Mouse (Mus musculus) myocyte (in vitro differentiated cells): ENCODE measurements around the gene Camkmt. TPM values are rescaled to one million over a fixed set of nuclear protein-coding genes. Genes with fewer than 3 reads are reported as not detected.

Source experiments
- H3K27me3 ChIP-seq: one replicate; pipeline ENCODE4 v1.6.1; 2011; ENCODE audit not compliant: control insufficient read depth, insufficient read depth, insufficient read length
- H3K36me3 ChIP-seq: one replicate; pipeline ENCODE4 v1.6.1; 2011; ENCODE audit not compliant: control insufficient read depth, insufficient read depth
- H3K4me2 ChIP-seq: one replicate; pipeline ENCODE4 v1.6.1; 2011; ENCODE audit warnings: low read depth, control low read depth
- H3K4me3 ChIP-seq: one replicate; pipeline ENCODE4 v1.5.1; 2011; ENCODE audit warnings: mild to moderate bottlenecking, control low read depth, moderate library complexity
- H3K79me2 ChIP-seq: one replicate; pipeline ENCODE4 v1.6.1; 2011; ENCODE audit not compliant: control insufficient read depth, insufficient read depth
- H3ac ChIP-seq: one replicate; pipeline ENCODE4 v1.6.1; 2011; ENCODE audit not compliant: control insufficient read depth, insufficient read length
- CEBPB ChIP-seq: IDR thresholded peaks from 2 replicates; pipeline ENCODE4 v1.6.1; 2011; ENCODE audit warnings: mild to moderate bottlenecking, moderate library complexity; ENCODE audit not compliant: poor library complexity, insufficient read depth, severe bottlenecking
- E2F4 ChIP-seq: IDR thresholded peaks from one replicate; pipeline ENCODE4 v1.6.1; 2011; ENCODE audit warnings: mild to moderate bottlenecking, control low read depth, moderate library complexity; ENCODE audit not compliant: insufficient read depth
- MAX ChIP-seq: IDR thresholded peaks from one replicate; pipeline ENCODE4 v1.6.1; 2011; ENCODE audit warnings: low read depth, mild to moderate bottlenecking, control low read depth
- MYOD1 ChIP-seq, 3 experiments: IDR thresholded peaks; one replicate each; pipeline ENCODE4 v1.6.1; 2011; ENCODE audit warnings: control low read depth in 2 of 3, low read depth in 2 of 3, mild to moderate bottlenecking in 2 of 3, moderate library complexity in 1 of 3; ENCODE audit not compliant: insufficient read length in 2 of 3, control insufficient read depth in 1 of 3
- MYOG ChIP-seq, 3 experiments: IDR thresholded peaks; one replicate each; pipeline ENCODE4 v1.6.1; 2011; ENCODE audit warnings: control low read depth in 2 of 3, low read depth in 2 of 3, mild to moderate bottlenecking in 2 of 3; ENCODE audit not compliant: insufficient read length in 2 of 3, control insufficient read depth in 1 of 3, insufficient read depth in 1 of 3
- POLR2A ChIP-seq: IDR thresholded peaks from one replicate; pipeline ENCODE4 v1.6.1; 2011; ENCODE audit warnings: low read depth, mild to moderate bottlenecking, control low read depth, moderate library complexity; ENCODE audit not compliant: insufficient read length
- POLR2AphosphoS2 ChIP-seq: IDR thresholded peaks from one replicate; pipeline ENCODE4 v1.6.1; 2011; ENCODE audit warnings: low read depth, control low read depth; ENCODE audit not compliant: insufficient read length
- REST ChIP-seq: IDR thresholded peaks from one replicate; pipeline ENCODE4 v1.6.1; 2011; ENCODE audit warnings: mild to moderate bottlenecking, control low read depth, moderate library complexity; ENCODE audit not compliant: insufficient read depth, insufficient read length
- SRF ChIP-seq: IDR thresholded peaks from one replicate; pipeline ENCODE4 v1.6.1; 2011; ENCODE audit warnings: low read depth; ENCODE audit not compliant: control insufficient read depth, insufficient read length
- TCF12 ChIP-seq: IDR thresholded peaks from one replicate; pipeline ENCODE4 v1.6.1; 2011; ENCODE audit warnings: mild to moderate bottlenecking, control low read depth; ENCODE audit not compliant: poor library complexity, insufficient read depth, severe bottlenecking
- TCF3 ChIP-seq: IDR thresholded peaks from one replicate; pipeline ENCODE4 v1.6.1; 2011; ENCODE audit warnings: low read depth, control low read depth; ENCODE audit not compliant: insufficient read length
- USF1 ChIP-seq: IDR thresholded peaks from one replicate; pipeline ENCODE4 v1.6.1; 2011; ENCODE audit warnings: low read depth, mild to moderate bottlenecking, control low read depth, moderate library complexity
- polyA plus RNA-seq: library from polyadenylated mRNA; unstranded; fragments of >200 nt; fragmentation: generic; extraction: Trizol; gene quantifications from one replicate; pipeline ENCODE4 v1.2.1, GENCODE M21; 2012; ENCODE audit warnings: missing spikeins

Gene Camkmt
- polyA plus RNA-seq, 1 experiment: 1.4 TPM

DNA sequence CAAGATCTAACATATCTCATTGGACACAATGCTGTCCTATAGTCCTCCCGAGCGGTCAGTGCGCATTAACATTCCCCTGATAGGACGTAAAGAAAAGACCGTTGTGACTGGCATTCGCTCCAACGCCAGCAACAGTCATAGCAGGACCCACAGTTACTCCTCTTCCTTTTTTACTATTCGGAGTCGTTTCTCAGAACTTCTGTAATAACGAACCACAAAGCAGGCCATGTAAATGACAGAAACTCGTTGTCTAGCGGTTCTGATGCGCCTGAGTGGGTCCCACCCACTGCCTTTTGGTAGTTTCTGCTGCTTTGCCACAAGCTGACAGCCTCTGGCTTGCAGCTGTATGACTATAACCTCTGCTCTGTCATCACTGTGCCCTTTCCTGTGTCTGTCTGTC, 253.1 kb downstream of the Camkmt start:
- Histone ChIP-seq H3K4me3 (no peak overlapping the region), H3K36me3 (no peaks in the 10 kb centered on the region), H3K27me3 (no peaks in the 10 kb centered on the region), H3ac (no peak overlapping the region), H3K79me2 (no peaks in the 10 kb centered on the region), H3K4me2 (no peak overlapping the region)
- TF ChIP-seq MAX: no peak
- no peak for TF ChIP-seq CEBPB
- no peak for TF ChIP-seq TCF12
- no peak for TF ChIP-seq REST
- no peak for TF ChIP-seq POLR2A
- TF ChIP-seq SRF: no peak
- no peak for TF ChIP-seq E2F4
- no peak for TF ChIP-seq TCF3
- TF ChIP-seq MYOD1 (IDR thresholded peaks at IDR 0.05; ENCODE audit: control insufficient read depth in 1 of 3, insufficient read length in 2 of 3, low read depth in 2 of 3): no peak

DNA sequence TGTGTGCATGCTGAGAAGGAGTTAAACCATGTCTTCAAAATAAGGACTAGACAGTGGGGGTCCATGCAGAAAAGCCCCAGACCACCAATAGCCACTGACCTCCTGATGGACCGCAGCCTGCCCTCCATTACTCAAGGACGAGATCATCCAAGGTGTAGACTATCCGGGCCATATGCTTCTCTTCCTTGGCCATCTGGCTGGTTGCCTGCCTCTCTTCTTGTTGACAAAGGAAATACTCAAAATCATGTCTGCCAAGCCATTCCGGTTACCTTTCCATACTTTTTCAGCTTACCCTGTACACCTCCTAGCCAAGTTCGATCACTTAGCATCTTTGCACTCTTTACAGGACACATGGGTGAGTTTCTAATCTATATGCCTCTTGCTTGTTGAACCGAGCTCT, 256.3 kb downstream of the Camkmt start:
- H3K79me2 ChIP-seq: no peaks in the 10 kb centered on the region
- no peak overlapping the region for H3K4me2 ChIP-seq
- H3K36me3 ChIP-seq: no peaks in the 10 kb centered on the region
- H3K4me3 ChIP-seq: no peak overlapping the region
- no peak overlapping the region for H3ac ChIP-seq
- no peak for TF ChIP-seq MYOG (IDR thresholded peaks at IDR 0.05; ENCODE audit: control insufficient read depth in 1 of 3, insufficient read depth in 1 of 3, insufficient read length in 2 of 3, low read depth in 2 of 3)
- TF ChIP-seq POLR2A: no peak
- TF ChIP-seq MYOD1 (IDR thresholded peaks at IDR 0.05; ENCODE audit: control insufficient read depth in 1 of 3, insufficient read length in 2 of 3, low read depth in 2 of 3): no peak
- TF ChIP-seq POLR2AphosphoS2: no peak
- no peak for TF ChIP-seq E2F4
- no peak for TF ChIP-seq REST
- no peak for TF ChIP-seq CEBPB
- no peak for TF ChIP-seq MAX
- H3K27me3 ChIP-seq: no peaks in the 10 kb centered on the region

DNA sequence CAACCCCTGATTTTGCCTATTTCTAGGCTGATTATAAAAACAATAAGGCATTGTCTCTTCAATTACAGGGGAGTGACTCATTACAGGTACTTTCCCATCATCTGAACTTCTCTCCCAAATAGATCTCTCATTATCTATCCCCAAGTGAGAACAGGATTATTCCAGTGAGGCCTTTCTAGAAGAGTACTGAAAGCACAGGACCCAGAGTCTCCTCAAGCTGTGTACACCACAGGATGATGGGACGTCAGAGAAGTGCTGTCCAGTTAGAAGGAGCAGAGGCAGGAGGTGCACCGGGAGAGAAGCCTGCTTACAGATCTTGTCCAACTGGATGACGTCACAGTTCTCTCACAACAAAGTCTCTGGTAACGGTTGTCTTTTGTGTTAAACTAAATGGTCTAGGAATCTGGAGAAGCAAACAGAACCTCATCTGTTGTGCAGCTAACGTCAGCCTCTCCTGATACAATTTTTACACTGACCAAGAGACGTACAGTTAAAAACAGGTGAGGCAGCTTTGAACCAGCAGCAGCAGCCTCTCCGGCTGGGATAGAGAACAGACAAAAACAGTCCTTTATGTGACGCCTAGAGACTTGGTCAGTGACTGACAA, 259.1 kb downstream of the Camkmt start:
- H3K36me3 ChIP-seq: no peaks in the 10 kb centered on the region
- TF ChIP-seq REST (no peak), TCF3 (no peak), POLR2A (no peak), MAX (no peak), USF1 (no peak), MYOG (IDR thresholded peaks at IDR 0.05; ENCODE audit: control insufficient read depth in 1 of 3, insufficient read depth in 1 of 3, insufficient read length in 2 of 3, low read depth in 2 of 3) (no peak), POLR2AphosphoS2 (no peak), MYOD1 (IDR thresholded peaks at IDR 0.05; ENCODE audit: control insufficient read depth in 1 of 3, insufficient read length in 2 of 3, low read depth in 2 of 3) (no peak), TCF12 (no peak), SRF (no peak), E2F4 (no peak)

DNA sequence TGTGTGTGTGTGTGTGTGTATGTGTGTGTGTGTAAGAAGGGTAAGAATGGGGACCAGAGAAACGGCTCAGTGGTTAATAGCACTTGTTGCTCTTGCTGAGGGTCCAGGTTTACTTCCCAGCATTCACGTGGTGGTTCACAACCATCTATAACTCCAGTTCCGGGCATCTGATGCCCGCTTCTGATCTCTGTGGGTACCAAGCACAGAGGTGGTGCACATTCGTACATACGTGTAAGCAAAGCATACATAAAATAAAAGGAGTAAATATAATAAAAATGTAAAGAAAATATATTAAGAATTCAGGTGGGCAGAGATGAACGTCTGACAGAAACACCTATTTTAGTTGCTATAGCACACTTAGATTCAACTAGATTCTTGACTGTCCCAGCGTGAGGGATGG, 260.9 kb downstream of the Camkmt start:
- H3K4me3 ChIP-seq: no peak overlapping the region
- no peak overlapping the region for H3ac ChIP-seq
- H3K36me3 ChIP-seq: no peaks in the 10 kb centered on the region
- H3K79me2 ChIP-seq: no peaks in the 10 kb centered on the region
- no peak overlapping the region for H3K4me2 ChIP-seq
- no peaks in the 10 kb centered on the region for H3K27me3 ChIP-seq
- TF ChIP-seq E2F4: no peak
- no peak for TF ChIP-seq REST
- no peak for TF ChIP-seq TCF3
- TF ChIP-seq CEBPB: no peak
- no peak for TF ChIP-seq MYOD1 (IDR thresholded peaks at IDR 0.05; ENCODE audit: control insufficient read depth in 1 of 3, insufficient read length in 2 of 3, low read depth in 2 of 3)
- no peak for TF ChIP-seq SRF
- no peak for TF ChIP-seq USF1
- TF ChIP-seq POLR2A: no peak
- TF ChIP-seq POLR2AphosphoS2: no peak
- no peak for TF ChIP-seq MYOG (IDR thresholded peaks at IDR 0.05; ENCODE audit: control insufficient read depth in 1 of 3, insufficient read depth in 1 of 3, insufficient read length in 2 of 3, low read depth in 2 of 3)
- no peak for TF ChIP-seq TCF12
- no peak for TF ChIP-seq MAX

More for the DNA sequence above, 259.1 kb downstream of the Camkmt start:
- no peaks in the 10 kb centered on the region for H3K79me2 ChIP-seq
- no peaks in the 10 kb centered on the region for H3K27me3 ChIP-seq
- H3K4me2 ChIP-seq: no peak overlapping the region
- no peak overlapping the region for H3K4me3 ChIP-seq
- H3ac ChIP-seq: no peak overlapping the region

GRCm38 (mm10) chr17:85352731-85353130, 262.4 kb downstream of the Camkmt start:
- Histone ChIP-seq H3K36me3 (no peaks in the 10 kb centered on the region), H3K27me3 (no peaks in the 10 kb centered on the region), H3K4me2 (no peak overlapping the region), H3K79me2 (no peaks in the 10 kb centered on the region), H3ac (no peak overlapping the region), H3K4me3 (no peak overlapping the region)
- TF ChIP-seq MYOD1 (IDR thresholded peaks at IDR 0.05; ENCODE audit: control insufficient read depth in 1 of 3, insufficient read length in 2 of 3, low read depth in 2 of 3): no peak
- TF ChIP-seq POLR2A: no peak
- TF ChIP-seq SRF: no peak
- no peak for TF ChIP-seq USF1
- no peak for TF ChIP-seq REST
- no peak for TF ChIP-seq MYOG (IDR thresholded peaks at IDR 0.05; ENCODE audit: control insufficient read depth in 1 of 3, insufficient read depth in 1 of 3, insufficient read length in 2 of 3, low read depth in 2 of 3)
- no peak for TF ChIP-seq TCF12
- no peak for TF ChIP-seq MAX
- no peak for TF ChIP-seq CEBPB
- TF ChIP-seq E2F4: no peak
- no peak for TF ChIP-seq POLR2AphosphoS2
